Mouse (Mus musculus) layer of hippocampus, adult 11-12 months (tissue): ENCODE results near the gene Clip3.

Source experiments
- DNase-seq: peaks from one replicate; pipeline ENCODE4 v3.0.0; 2022; ENCODE audit warnings: low spot score

Gene Clip3

DNA sequence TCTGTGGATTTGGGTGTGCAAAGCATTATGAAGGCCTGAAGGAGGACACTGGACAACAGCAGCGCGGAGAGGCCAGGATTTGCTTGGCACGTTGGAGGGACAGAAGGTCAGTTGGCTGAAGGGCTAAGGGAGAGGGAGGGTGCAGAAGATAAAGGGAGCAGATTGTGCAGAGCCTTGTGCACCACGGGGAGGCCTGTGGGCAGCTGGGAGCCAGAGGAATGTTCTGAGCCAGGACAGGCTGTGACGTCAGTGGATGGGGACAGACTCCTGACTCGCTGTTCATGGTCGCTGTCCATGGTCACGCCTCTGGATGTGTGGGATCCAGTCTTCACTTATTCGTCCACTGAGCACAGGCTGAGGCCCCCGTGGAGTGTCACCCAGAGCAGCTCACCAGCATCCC lies 3.6 kb downstream of the Clip3 start:
- no peak for DNase-seq

- no peak for DNase-seq
Measured at GRCm38 (mm10) chr7:30296816-30297215, 5.3 kb downstream of the Clip3 start.

DNA sequence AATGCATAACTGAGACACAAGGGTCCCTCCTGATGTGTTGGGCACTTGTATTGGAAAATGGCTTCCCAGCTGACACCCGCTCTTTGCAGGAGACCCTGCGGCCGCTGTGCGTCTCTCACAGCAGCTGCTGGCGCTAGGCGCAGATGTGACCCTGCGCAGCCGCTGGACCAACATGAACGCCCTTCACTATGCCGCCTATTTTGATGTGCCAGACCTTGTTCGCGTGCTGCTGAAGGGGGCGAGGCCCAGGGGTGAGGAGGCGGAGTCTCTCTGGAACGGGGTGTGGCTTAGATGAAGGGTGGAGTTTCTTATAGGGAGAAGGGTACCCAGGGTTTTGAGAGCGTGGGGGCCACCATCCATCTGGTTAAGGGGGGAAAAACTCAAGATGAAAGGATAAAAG lies 5.7 kb downstream of the Clip3 start:
- DNase-seq = no peak

- no peak for DNase-seq
Measured at GRCm38 (mm10) chr7:30300914-30301313, 9.4 kb downstream of the Clip3 start.

- DNase-seq = no peak
Measured at GRCm38 (mm10) chr7:30306083-30306779, 14.7 kb downstream of the Clip3 start.

DNA sequence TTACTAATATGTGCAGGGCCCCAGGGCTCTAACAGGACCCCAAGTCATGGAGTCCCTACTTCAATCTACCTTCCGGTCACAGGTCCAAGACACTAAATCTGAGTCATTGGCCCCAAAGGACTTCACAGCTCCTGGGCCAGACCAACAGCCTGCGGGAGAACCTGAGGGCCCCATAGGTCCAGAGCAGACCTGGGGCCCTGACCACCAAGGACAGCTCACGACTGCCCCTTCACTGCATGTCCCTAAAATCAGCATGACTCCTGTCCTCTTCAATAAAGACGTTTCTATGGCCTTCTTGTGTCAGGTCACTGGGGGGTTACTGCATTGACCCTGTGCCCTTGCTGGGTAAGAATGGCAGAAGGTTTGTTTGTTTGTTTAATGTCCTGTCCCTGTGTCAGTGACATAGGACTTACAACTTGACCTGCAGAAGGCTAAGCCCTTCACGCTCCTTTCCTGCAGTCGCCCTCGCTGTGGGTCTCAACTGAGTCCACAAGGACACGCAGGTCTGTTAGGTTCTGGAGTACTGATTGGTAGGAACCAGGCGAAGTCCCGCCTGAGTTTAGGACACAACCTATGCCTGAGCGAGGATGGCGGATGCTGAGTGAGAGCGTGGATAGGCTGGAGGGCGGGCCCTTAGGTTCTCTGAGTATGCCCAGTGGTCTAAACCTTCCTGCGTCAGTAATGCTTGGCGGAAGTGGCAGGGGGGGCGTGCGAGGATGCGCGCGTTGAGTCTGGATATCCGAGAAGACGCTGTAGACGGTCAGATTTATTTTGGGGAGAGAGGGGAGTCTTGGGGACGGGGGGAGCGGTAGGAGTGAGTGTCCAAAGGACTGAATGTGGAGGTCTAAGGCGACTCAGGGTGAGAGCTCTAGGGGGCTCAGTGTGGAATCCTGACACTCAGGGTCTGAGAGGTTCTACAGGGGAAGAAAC lies 16.8 kb downstream of the Clip3 start, which contains the start of gene Alkbh6:
Gene Alkbh6, plus strand, starts transcription at position 642 of the 930 bp plus-strand sequence.
- peak; percentile 96 for DNase-seq

- DNase-seq = no peak
Measured at GRCm38 (mm10) chr7:30309395-30310129, 18.0 kb downstream of the Clip3 start.

DNA sequence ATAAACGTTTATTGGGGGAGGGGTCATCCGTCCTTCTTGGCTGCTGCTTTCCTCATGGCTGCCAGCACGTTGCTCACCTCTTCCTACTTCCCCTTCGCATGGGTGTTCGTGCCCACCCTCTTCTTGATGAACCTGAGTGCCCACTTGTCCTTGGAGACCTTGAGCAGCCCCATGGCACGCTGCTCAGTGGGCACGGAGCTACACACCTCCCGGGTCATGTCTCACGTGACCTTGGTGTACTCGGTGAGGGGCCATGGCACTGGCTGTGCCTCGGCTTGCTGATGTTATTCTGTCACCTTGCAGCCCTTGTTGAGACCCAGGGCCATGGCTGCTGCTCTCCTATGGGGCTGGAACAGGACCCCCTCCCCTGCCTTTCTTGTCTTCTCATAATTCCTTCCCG lies 18.6 kb downstream of the Clip3 start:
- no peak for DNase-seq

DNA sequence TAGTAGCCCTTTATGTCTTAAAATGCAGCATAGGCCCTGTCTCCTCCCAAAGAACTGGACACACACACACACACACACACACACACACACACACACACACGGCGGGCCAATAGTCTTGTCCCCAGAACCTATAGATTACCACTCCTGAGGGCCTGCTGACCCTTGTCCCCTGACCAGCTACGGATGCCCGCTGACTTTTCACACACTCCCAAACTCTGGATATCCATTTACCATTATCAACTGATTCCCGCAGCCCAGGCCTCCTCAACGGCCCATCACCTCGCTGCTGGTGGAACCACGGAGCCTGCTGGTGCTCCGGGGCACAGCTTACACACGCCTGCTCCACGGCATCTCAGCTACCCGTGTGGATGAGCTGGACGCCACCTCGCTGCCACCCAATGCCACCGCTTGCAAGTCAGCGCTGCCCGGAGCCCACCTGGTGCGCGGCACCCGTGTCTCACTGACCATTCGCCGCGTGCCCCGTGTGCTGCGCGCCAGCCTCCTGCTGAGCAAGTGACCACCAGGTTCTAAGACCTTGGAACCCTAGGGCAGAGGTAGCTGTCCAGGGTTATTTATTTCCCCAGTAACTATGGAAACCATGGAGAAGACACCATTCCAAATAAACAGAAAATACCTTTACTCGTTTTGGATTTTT lies 22.3 kb downstream of the Clip3 start:
- no peak for DNase-seq

DNA sequence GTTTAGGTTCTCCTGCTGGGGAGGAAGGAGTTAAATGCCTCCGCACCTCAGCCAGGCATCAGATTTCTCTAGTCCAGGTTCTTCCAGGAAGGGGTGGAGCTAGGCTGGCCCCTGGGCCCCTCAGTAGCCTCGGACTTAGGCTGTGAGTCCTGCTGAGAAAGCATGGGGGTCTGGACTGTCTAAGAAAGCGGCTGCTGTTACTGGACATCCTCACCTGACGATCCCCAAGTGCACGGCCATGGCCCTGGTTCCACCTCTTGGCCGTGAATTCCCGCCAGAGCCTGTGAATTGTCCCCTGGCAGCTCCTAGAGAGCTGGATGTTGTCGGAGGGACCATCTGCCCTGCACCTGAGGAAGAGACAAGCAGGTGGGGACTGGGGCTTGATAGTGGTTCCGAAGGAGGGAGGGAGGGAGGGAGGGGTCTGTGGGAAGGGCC lies 23.2 kb downstream of the Clip3 start, which contains the start of gene Syne4:
Gene Syne4, plus strand, starts transcription at position 87 of the 435 bp plus-strand sequence.
- no peak for DNase-seq

DNA sequence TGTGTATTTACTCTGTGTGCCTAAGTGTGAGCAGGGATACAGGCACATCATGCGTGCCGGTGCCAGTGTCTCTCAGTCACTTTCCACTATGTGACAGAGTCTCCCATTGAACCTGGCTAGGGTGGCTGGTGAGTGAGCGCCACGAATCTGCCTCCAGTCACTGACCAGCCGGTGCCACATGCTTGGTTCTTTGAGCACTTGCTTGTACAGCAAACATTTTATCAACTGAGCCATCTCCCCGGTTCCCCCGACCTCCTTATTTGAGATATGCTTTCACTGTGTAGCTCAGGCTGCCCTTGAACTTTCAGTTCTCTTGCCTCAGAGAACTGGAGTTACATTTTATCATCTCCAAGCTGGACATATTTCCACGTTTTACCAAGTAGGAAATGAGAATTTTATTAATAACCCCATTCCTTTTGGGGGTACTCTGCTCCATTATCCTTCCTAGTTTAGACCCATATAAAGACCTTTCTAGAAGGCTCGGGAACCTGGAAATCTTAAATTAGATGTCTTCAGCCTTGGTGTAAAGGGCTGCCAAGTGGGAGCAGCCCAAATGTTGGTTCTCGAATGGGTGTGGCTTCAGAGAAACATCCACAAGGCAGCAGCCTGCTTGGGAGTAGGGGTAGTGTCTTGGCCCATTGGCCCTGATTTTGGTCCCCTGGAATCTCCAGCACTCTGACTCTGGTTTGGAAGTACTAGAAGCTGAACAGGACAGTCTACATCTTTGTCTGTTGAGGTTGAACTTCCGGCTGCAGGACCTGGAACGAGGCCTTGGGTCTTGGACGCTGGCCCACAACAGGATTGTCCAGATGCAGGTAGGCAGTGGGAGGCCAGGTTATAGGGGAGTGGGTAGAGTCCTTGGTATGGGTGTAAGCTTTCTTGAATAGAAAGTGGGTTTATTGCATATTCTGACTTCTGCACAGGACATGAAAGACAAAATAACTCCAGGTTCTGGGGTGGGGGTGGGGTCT lies 24.3 kb downstream of the Clip3 start:
- DNase-seq = no peak

GRCm38 (mm10) chr7:30318142-30318541 lies 26.6 kb downstream of the Clip3 start:
- DNase-seq = no peak

DNA sequence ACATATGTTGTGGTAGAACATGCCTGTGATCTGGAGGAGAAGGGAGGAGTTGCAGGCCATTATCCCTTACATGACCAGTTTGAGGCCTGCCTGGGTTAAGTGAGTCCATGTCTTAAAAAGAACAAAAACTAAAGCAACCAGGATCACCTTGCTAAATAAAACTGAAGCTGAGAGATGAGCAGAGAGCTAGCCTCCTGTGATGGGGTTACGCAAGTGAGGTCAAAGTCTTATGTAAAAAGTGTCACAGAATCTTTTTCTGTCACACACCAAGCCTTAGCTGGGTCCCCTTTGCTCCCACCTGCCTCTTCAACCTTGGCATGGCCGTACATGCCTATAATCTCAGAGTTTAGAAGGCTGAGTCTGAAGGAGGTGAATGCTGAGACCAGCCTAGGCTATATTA lies 29.4 kb downstream of the Clip3 start:
- DNase-seq = no peak

GRCm38 (mm10) chr7:30321539-30322284 lies 30.2 kb downstream of the Clip3 start, which contains the start of gene E130208F15Rik:
E130208F15Rik (plus strand) TSS chr7:30321740.
- DNase-seq = peak; percentile 73

- peak; percentile 98 for DNase-seq
Measured at GRCm38 (mm10) chr7:30322285-30322667, 30.7 kb downstream of the Clip3 start.

- DNase-seq = no peak
Measured at GRCm38 (mm10) chr7:30322865-30323264, 31.3 kb downstream of the Clip3 start.

DNA sequence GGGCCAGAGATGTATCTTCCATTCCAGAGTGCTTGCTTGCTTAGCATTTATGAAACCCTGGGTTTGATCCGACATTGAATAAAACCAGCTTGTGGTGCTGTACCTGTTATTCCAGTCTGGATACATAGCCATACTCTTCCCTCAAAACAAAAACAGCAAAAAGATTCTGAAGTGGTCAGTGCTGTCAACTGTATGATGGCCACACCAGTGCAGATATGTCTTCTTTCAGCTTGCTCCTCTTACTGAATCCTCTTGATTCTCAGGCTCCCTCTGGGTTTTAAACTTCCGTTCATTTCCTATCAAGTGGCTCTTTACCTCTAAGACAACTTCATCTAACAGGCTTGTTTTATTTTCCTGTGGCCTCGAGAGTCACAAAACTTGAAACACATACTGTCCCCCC lies 32.3 kb downstream of the Clip3 start, which contains the start of gene Sdhaf1:
Gene Sdhaf1, minus strand, starts transcription at position 101 of the 400 bp plus-strand sequence.
- no peak for DNase-seq

DNA sequence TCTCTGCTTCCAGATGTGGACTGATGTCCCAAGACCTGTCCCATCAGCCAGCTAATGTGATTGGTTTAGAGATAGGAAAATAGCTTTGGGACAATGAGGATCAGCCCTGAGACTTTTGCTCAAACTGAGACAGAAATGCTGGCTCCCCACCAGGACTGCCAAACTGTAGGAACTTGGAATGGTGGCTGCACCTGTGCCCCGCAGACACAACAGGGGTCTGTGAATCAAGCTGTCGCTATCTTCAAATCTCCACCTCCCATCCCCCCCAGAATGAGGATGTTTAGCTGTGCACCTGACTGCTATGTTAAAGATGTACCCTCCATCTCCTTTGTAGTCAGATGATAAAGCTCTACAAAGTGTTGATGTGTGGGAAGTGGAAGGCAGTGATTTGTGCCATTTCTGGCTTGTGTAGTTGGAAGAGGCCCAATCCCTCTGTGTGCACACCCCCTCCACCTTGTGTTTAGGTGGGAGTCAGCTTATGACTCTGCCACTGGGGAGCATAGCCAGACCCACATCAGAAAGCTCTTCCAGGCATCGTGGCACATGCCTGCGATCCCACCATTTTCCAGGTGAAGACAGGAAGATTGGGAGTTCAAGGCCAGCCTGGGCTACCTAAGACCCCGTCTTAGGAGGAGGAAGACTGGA lies 32.9 kb downstream of the Clip3 start:
- DNase-seq = peak; percentile 54

GRCm38 (mm10) chr7:30325364-30325763 lies 33.8 kb downstream of the Clip3 start:
- no peak for DNase-seq
